Mouse (Mus musculus): ENCODE results near the gene Ptprb. TPM values are rescaled to one million over a fixed set of nuclear protein-coding genes. Genes with fewer than 3 reads are reported as not detected.

The Ptprb gene
- total RNA-seq, 2 experiments from 2014 or later = 99.2 to 103 TPM

- no peak for DNase-seq
- intact Hi-C loops (cut with DNase I) = no loop called here
Measured at GRCm38 (mm10) chr10:116290483-116290882, 15.2 kb downstream of the Ptprb start.

GRCm38 (mm10) chr10:116291153-116291755 is 15.9 kb downstream of the Ptprb start:
- DNase-seq = no peak
- intact Hi-C loops (cut with DNase I) = no loop called here

GRCm38 (mm10) chr10:116296439-116296838 is 21.1 kb downstream of the Ptprb start:
- intact Hi-C loops (cut with DNase I) = no loop called here
- DNase-seq = no peak

- intact Hi-C loops (cut with DNase I) = no loop called here
- no peak for DNase-seq
Measured at GRCm38 (mm10) chr10:116297854-116298253, 22.5 kb downstream of the Ptprb start.

GRCm38 (mm10) chr10:116300824-116301223 is 25.5 kb downstream of the Ptprb start:
- intact Hi-C loops (cut with DNase I) = loop anchor here (5.0 kb wide), 1 partner anchor 34 kb away; no protein-coding TSS in a partner anchor
- DNase-seq = no peak

GRCm38 (mm10) chr10:116301258-116301657 is 25.9 kb downstream of the Ptprb start:
- peak; percentile 66 to 73 for DNase-seq
- intact Hi-C loops (cut with DNase I) = loop anchor here (5.0 kb wide), 1 partner anchor 34 kb away; no protein-coding TSS in a partner anchor

GRCm38 (mm10) chr10:116304355-116304754 is 29.0 kb downstream of the Ptprb start:
- no peak for DNase-seq
- intact Hi-C loops (cut with DNase I) = loop anchor here (5.0 kb wide), 1 partner anchor 37 kb away; no protein-coding TSS in a partner anchor

- no peak for DNase-seq
- intact Hi-C loops (cut with DNase I) = no loop called here
Measured at GRCm38 (mm10) chr10:116309460-116309859, 34.1 kb downstream of the Ptprb start.

- peak in 1 of 2 experiments; percentile 25 for DNase-seq
- intact Hi-C loops (cut with DNase I) = no loop called here
Measured at GRCm38 (mm10) chr10:116310516-116311210, 35.3 kb downstream of the Ptprb start.

- DNase-seq = peak; percentile 83 to 87
- intact Hi-C loops (cut with DNase I) = loop anchor here (1.0 to 5.0 kb wide), 2 partner anchors 52 to 111 kb away; no protein-coding TSS in a partner anchor
Measured at GRCm38 (mm10) chr10:116319246-116319645, 43.9 kb downstream of the Ptprb start.

GRCm38 (mm10) chr10:116329086-116329485 is 53.8 kb downstream of the Ptprb start:
- DNase-seq = no peak
- intact Hi-C loops (cut with DNase I) = no loop called here

GRCm38 (mm10) chr10:116330458-116330857 is 55.1 kb downstream of the Ptprb start:
- intact Hi-C loops (cut with DNase I) = loop anchor here (2.0 to 5.0 kb wide), 3 partner anchors 252 to 562 kb away; partner anchors contain the start of gene Cnot2
- DNase-seq = peak; percentile 71 to 87

- intact Hi-C loops (cut with DNase I) = loop anchor here (2.0 to 5.0 kb wide), 3 partner anchors 251 to 561 kb away; partner anchors contain the start of gene Cnot2
- no peak for DNase-seq
Measured at GRCm38 (mm10) chr10:116330961-116331510, 55.7 kb downstream of the Ptprb start.

GRCm38 (mm10) chr10:116333666-116334065 is 58.3 kb downstream of the Ptprb start:
- intact Hi-C loops (cut with DNase I) = loop anchor here (5.0 kb wide), 2 partner anchors 249 to 559 kb away; partner anchors contain the start of gene Cnot2

GRCm38 (mm10) chr10:116334120-116334519 is 58.8 kb downstream of the Ptprb start:
- intact Hi-C loops (cut with DNase I) = loop anchor here (5.0 kb wide), 2 partner anchors 248 to 558 kb away; partner anchors contain the start of gene Cnot2
- DNase-seq = no peak

More at GRCm38 (mm10) chr10:116333666-116334065, 58.3 kb downstream of the Ptprb start:
- DNase-seq = no peak

- no peak for DNase-seq
- intact Hi-C loops (cut with DNase I) = no loop called here
Measured at GRCm38 (mm10) chr10:116335328-116335727, 60.0 kb downstream of the Ptprb start.

- DNase-seq = no peak
- intact Hi-C loops (cut with DNase I) = no loop called here
Measured at GRCm38 (mm10) chr10:116341194-116341593, 65.9 kb downstream of the Ptprb start.

- DNase-seq = no peak
- intact Hi-C loops (cut with DNase I) = no loop called here
Measured at GRCm38 (mm10) chr10:116346618-116347184, 71.4 kb downstream of the Ptprb start.

- no peak for DNase-seq
- intact Hi-C loops (cut with DNase I) = no loop called here
Measured at GRCm38 (mm10) chr10:116349004-116349403, 73.7 kb downstream of the Ptprb start.

- intact Hi-C loops (cut with DNase I) = no loop called here
- no peak for DNase-seq
Measured at GRCm38 (mm10) chr10:116350532-116350931, 75.2 kb downstream of the Ptprb start.

- intact Hi-C loops (cut with DNase I) = no loop called here
- DNase-seq = no peak
Measured at GRCm38 (mm10) chr10:116354372-116354771, 79.0 kb downstream of the Ptprb start.
